Mouse (Mus musculus): Measurements from ENCODE around the gene Tsc1.

DNA sequence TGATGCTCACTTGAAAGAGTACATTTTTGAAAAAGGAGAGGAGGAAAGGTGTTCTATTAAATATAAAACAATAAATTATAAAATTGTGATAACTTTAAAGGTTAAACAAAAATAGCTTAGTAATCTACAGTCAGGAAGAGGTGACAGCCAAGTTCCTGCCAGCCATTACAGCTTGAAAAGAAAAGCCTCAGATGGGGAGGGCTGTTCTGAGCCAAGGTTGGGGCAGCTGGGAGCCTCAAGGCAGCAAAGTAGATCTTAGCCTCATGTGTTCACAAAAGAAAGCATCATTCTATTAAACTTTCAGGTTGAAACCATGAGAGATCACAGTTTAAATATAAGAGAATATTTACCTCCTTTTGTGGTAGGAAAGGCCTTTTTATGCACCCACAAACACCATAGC is 89.6 kb downstream of the Tsc1 start:
- no peak for TF ChIP-seq CTCF (IDR thresholded peaks at IDR 0.05; ENCODE audit: control insufficient read depth, insufficient read depth, insufficient read length)
- no peak for TF ChIP-seq USF1 (IDR thresholded peaks at IDR 0.05; ENCODE audit: low read depth)
- TF ChIP-seq MAX (IDR thresholded peaks at IDR 0.05): no peak
- no peak for TF ChIP-seq FOSL1 (IDR thresholded peaks at IDR 0.05; ENCODE audit: insufficient read depth, low read length, poor library complexity, severe bottlenecking)
- no peak for TF ChIP-seq MYOD1 (IDR thresholded peaks at IDR 0.05; ENCODE audit: control insufficient read depth, insufficient read length, low read depth)
- no peak for TF ChIP-seq MYOG (IDR thresholded peaks at IDR 0.05; ENCODE audit: control insufficient read depth, extremely low read depth, insufficient read length)
